Mouse (Mus musculus) left cerebral cortex, postnatal 36 days (tissue): ENCODE measurements at regions not wholly inside any gene's neighbourhood (a gene's known extent, or its start where the extent isn't known, plus 50 kb on each side); places are given as distances from the start of the nearest gene placed in this dataset.

Source experiments
- DNase-seq, 2 experiments: peaks; one replicate each; pipeline ENCODE4 v3.0.0; 2021 to 2022; ENCODE audit warnings: low spot score in 2 of 2, mixed read lengths in 1 of 2
- intact Hi-C: fragments of 180-260 bp; cut with DNase I; formaldehyde crosslinking; loops from one replicate; pipeline ENCODE4 v1.15.1; 2025

DNA sequence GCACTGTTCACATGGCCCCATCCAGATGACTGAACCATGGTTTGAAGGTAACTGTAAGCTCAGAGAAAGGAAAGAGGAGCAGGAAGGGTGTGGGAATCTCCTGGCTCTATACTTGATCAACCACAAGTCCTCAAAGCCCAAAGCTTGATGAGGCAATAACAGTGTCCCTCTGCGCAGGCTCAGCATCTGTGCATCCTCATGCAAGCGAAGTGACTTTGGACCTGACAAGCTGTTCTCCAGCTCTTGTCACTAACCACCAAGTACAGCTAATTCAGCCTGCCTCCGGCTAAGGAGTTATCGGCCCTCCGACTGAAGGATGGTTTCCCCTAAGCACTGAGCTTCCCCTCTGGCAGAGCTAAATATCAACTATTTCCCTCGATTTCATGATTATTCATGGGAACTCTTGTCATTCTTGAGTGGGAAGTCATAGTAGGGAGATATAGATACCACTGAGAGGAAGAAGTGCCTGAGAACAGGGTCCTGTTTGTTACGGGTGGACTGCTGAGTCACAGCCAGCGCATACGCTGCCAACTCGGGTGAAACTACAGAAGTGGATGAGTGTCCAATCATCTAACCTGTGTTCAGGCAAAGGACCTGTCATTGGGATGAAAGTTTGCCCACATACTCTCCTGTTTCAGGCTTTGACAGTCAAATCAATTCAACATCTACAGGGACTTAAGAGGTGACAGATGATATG is 106.6 kb upstream of the Id2 start:
- no peak for DNase-seq
- intact Hi-C loops, result no loop called here

DNA sequence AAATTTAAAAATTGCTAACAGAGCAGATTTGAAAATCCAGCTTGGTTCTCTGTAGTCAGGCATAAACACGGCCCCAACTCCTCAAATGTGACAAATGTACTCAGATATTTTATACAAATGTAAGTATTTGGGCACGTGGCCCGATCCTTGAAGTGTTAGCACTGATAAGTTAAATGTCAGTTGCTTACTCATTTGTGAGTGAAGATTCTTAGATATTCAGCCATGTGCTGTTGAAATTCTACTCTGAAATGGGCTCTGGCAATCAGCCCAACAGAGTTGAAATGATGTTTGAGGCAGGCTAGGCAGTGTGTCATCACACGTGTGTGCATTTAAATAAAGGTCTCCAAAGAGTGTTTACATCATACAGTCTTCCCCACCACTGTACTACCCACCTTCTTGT is 103.2 kb upstream of the Id2 start:
- intact Hi-C loops, result no loop called here

DNA sequence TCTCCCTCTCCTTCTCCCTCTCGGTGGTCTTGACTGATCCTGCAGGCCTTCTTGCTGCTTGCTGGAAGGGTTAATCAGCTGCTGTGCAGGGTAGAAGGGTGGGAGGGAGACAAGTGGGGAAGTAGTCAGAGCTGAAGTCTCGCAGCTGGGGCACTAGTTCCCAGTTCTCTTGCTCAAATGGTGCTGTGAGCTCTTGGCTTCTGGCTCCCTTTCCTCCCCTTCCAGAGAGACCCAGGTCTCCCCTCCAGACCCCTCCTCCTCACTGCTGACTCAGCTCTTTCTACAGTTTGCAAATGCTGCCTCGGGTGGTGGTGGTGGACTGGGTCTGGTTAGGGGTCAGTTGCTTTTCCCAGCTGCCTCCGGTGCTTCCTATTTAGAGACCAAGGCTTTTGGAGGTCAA is 100.8 kb upstream of the Id2 start:
- no peak for DNase-seq
- intact Hi-C loops, result no loop called here

More for the DNA sequence above, 103.2 kb upstream of the Id2 start:
- no peak for DNase-seq

DNA sequence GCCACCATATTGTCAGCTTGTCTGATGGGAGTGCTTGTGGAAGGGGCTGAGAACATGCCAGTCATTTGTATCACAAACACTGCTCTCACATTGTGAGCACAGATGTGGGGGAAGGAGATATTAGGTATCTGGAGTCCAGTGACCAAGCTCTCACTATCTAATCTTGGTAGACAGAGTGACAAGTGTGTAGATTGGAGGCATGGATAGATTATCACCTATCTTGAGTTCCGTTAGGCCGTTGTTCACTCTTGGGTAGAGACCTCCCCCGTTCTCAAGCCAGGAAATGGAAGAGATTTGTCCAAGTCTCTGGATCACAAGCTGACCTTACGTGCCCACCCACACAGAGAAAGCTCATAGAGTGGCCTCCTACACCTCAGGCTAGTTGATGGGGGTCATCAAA is 99.1 kb upstream of the Id2 start:
- intact Hi-C loops, result no loop called here
- DNase-seq, result no peak

DNA sequence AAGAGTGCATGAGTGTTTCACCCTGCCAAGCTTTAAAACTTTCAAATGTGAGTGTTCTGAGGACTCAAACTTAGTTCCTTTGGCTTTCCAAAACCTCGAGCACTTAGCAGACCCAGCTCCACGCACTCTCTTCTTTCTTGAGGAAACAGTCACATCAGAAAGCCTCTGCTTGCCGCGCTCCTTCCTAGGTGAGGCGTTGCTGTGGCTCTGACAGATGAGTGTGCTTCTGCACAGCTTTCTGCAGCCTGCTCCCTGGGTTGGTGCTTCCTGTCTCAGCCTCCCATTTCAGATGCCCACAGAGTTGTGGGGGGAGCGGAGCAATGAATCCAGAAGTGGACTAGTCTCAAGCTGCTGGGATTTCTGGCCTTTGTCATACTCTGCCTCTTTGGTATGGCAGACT is 95.3 kb upstream of the Id2 start:
- no peak for DNase-seq
- intact Hi-C loops, result no loop called here

DNA sequence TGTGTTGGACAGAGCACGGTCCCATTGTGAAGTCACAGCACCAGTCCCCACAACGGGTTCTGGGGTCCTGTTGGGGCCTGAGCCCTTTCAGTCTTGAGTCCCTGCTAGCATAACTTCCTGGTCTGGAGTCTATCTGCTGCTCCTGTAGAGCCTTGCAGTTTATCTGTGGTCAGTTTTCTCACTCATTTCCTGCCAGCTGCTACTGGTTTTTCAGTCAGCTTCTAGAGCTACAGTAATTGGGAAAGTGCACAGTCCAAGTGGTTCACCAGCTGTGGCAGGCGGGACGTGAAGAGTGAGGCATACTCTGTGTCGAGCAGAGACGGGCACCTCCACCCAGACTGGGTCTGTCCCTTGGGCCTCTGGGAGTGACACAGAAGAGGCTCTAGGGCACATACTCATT is 93.4 kb upstream of the Id2 start:
- DNase-seq, result no peak
- intact Hi-C loops, result no loop called here

DNA sequence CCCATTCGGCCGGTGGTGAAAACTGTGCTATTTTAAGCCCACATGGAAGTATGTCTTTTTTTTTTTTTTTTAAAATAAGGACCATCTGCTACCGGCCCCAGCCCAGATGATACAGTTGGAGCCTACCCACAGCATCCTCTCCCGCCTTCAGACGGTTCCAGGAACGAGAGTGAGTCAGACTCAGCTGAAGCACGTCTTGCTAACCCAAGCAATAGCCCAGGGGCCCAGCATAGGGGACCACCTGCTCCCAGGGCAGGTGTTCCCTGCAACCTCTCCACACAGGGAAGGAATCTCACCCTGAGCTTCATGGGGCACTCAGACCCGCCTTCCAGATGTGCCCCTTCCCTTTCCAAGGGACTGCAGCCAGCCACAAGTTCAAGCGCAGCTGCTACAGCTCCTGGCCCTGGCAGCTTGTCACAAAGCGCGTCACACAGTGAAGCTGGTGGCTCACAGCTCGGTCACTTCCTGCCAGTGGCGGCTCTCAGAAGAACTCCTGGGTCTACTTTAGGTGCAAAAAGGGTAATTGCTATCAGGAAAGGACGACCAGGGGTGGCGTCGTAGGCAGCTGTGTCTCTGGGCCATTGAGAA is 92.3 kb upstream of the Id2 start:
- peak; percentile 77 to 79 for DNase-seq
- intact Hi-C loops, result no loop called here

DNA sequence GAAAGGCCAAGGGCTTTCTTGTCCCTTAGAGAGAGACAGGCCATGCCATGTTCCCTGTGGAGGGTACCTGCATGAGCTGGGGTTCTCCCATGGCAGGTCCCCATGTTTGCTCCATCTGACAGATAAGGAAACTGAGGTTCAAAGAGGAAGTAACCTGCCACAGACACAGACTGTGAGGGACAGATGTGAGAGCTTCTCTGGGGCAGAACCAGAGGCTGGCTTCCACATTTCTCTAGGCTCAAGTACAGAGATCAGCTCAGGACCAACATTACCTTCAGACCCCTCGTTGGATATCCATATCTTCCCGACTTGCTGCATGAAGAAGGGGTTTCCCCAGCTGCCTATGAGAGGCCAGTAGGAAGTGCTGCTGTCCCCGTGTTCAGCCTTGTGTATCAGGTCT is 91.6 kb upstream of the Id2 start:
- intact Hi-C loops, result no loop called here

DNA sequence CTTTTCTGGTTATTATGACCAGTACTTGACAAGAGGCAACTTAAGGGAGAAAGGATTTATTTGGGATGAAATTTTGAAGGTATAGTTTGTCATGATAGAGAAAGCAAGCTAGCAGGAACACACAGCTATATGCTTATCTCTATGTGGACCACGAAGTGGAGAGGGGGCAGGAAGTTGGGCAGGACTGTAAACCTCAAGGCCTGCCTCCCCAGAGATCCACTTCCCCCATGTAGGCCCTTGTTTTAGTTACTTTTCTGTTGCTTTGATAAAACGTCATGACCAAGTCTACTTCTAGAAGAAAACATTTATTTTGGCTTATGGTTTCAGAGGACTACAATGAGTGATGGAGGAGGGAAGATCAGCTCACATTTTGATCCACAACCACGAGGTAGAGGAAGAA is 90.3 kb upstream of the Id2 start:
- intact Hi-C loops, result no loop called here
- no peak for DNase-seq

More for the DNA sequence above, 91.6 kb upstream of the Id2 start:
- DNase-seq, result no peak

DNA sequence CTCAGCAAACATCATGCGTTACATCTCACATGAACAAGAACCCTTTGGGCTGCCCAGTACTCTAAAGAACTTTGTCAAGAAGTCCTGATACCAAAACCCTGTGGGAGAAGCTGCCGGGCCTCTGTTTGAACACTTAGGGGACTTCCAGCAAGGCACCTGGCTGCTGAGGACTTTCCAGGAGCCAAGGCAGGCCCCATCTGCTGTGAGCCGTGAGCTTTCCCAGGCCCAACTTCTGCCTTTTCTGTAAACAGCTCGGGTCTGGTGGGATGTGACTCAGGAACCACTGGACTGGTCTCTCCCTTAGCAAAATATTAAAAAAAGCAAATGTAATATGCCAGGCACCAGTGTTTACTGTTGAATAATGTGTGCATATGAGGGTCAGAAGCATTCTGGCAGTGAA is 85.7 kb upstream of the Id2 start:
- intact Hi-C loops, result no loop called here
- DNase-seq, result no peak

DNA sequence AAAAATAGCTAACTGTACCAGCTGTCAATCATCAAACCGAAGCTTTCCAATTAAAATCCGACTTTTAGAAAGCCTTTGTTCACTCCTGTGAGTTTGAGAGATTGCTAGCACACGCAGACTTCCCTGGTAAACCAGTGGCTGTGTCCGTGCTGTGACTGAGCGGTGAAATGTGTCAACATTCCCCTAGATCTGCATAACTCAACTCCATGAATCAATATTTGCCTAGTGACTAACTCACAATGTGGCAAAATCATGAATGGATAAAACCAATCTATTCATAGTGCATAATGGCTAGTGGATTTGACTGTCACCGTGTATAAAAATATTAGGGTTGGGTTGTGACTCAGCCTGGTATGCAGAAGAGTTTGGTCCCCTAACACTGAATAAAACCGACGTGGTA is 84.4 kb upstream of the Id2 start:
- DNase-seq, result no peak
- intact Hi-C loops, result no loop called here

DNA sequence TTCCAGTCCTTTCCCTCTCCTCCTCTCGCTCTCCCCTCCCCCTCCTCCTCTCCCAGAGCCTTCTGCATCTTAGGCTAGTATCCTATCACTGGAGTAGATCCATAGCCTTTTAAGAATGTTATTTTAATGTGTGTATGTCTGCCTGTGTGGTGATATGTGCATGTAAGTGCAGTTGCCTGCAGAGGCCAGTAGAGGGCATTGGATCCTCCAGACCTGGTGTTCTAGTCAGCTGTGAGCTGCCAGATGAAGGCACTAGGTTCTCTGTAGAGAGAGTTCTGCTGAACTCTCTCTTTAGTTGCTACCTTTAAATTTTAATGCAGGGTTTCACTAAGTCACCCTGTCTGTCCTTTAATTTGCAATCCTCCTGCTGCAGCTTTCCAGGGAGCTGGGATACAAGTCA is 83.9 kb upstream of the Id2 start:
- DNase-seq, result no peak
- intact Hi-C loops, result no loop called here

DNA sequence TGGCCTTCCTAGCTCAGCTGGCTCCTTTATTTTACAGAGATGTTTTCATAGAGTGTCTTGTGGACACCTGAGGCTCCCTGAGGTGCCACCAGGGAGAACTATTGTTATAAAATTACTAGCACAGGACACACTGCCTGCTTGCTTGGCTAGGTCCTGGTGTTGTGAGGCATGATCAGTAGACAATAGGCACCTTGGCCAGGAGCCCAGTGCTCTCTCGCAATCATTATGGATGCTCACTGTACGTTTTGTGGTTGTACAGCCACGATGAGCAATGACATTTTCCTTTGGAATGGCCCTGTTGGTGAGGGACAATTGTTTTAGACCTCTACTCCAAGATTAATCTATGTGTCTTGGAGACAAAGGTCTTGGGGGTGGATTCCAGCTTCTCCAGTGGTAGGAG is 83.3 kb upstream of the Id2 start:
- intact Hi-C loops, result no loop called here

DNA sequence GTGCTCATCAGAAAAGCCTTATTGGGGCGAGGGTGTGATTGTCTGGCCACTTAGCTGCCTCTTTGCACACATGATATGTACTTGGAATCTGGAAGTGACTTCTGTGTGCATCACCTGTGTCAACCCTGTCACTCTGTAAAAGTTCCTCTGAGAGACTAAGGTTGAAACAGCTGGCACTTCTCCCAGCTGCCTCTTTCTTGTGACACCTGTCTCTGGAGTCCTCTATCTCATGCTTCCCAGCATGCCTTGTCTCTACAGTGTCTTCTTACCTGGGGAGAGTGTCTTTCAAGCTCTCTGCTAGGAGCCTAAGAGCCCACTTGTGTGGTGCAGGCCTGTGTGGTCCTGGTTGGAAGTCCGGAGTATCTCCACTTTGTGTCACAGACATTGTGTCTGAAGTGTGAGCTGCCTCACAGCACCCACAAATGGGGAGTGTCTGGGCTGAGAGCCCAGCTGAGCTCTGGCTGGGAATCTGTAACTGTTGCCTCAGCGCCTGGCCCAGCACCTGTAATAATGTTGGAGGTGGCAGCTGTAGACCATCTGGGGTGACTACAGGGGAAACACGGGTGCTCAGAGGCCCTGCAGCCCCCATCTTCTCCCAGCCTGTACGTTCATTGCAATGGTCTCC is 81.7 kb upstream of the Id2 start:
- intact Hi-C loops, result no loop called here
- DNase-seq, result peak; percentile 29 to 36

More for the DNA sequence above, 83.3 kb upstream of the Id2 start:
- no peak for DNase-seq

DNA sequence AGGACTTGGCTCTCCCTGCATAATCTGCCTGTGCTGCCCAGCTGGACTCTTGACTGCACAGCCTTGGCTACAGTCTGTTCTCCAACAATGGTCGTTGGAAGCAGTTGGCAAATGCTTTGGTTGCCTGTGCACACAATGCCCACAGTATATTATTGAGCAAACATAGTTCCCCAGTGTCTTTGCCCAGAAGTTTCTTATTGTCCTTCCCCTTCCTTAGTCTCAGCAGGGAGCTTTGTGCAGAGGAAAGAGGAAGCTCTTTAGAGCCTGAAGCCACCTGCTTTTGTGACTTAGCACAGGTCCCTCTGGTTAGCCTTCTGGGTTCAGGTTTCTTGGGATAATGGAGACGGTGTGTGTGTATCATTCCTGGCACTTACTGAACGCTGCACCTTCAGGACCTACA is 80.9 kb upstream of the Id2 start:
- no peak for DNase-seq
- intact Hi-C loops, result no loop called here

DNA sequence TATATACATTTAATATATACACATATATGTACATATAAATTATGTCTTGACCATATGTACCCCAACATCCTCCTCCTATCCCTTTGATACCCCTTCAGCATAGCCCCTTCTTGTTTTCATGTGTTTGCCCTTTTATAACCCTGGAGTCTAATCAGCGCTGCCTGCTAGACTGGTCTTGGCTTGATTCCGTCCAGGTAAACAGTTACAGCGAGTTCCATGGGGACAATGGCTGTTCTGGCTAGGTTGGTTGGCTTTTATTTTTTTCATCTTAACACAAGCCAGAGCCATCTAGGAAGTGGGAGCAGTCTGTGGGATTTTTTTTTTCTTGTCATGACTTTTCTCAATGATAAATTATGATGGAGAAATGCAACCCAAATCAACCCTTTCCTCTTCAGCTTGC is 79.6 kb upstream of the Id2 start:
- intact Hi-C loops, result no loop called here
- no peak for DNase-seq

DNA sequence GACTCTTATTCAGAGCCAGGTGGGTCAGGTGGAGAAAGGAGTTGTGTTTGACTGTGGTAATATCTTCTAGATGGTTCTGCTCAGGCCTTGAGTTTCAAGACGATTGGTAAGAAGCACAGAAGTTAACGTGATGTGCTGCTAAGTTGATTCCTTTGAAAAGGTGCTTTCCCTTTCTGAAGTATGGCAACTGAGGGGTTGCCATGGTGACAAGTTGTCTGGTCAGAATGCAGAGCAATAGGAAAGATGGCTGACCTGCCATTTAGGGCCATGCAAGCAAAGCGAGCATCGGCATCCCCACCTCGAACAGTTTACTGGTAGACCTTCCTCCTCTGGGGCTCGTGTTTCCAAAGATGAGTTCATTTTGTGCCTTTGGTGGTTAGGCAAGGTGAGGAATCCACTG is 76.1 kb upstream of the Id2 start:
- DNase-seq, result no peak
- intact Hi-C loops, result no loop called here

DNA sequence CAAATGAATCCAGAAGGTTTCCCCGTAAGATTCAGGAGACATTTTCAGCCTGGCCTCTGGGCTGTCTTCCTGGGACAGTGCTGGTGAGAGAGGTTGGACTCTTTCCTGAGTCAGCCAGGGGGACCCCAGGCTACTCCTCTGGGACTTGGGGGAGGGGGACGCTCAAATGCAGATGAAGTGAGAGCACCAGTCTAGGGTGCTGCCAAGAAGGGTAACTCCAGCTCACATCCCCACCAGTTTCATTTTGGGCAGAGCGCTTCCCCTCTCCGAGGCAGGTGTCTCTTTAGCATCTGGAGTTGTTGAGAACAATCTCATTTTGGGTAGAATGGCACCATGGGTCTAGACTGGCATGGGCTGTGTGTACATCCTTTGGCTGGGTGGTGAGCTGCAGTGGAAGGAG is 75.5 kb upstream of the Id2 start:
- no peak for DNase-seq
- intact Hi-C loops, result no loop called here

DNA sequence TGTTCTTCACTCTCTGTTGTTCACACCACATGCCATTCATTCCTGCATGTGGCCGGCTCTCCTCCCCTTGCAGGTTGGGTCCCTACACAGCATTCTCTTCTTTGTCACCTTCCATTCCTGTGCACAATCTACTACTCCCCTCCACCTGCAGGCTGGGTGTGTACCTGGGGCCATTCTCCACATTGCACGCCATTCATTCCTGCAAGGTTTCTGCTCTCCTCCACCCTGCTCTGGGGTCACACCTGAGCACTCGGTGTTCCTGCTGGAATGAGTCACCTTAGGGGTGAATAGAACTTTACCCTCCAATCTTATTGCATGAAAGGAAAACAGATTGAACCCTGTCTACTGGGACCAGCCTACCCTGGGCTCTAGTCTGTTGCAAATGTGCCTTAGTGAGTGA is 72.7 kb upstream of the Id2 start:
- intact Hi-C loops, result no loop called here
- DNase-seq, result no peak

DNA sequence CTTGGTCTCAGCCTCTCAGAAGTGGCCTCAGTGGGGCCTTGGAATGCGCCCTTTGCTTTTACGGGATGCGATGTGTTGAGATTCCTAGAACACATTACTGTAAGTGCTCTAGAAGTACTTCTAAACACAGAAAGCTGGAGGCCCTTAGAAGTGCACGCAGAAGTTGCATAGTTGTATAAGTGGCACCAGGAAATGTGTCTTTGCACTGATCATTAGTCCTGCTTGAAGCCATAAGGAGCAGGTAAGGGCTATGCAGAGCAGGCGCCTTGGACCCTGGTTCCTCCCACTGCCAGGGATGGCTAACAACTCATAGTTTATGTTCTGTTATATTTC is 71.2 kb upstream of the Id2 start:
- no peak for DNase-seq
- intact Hi-C loops, result no loop called here

DNA sequence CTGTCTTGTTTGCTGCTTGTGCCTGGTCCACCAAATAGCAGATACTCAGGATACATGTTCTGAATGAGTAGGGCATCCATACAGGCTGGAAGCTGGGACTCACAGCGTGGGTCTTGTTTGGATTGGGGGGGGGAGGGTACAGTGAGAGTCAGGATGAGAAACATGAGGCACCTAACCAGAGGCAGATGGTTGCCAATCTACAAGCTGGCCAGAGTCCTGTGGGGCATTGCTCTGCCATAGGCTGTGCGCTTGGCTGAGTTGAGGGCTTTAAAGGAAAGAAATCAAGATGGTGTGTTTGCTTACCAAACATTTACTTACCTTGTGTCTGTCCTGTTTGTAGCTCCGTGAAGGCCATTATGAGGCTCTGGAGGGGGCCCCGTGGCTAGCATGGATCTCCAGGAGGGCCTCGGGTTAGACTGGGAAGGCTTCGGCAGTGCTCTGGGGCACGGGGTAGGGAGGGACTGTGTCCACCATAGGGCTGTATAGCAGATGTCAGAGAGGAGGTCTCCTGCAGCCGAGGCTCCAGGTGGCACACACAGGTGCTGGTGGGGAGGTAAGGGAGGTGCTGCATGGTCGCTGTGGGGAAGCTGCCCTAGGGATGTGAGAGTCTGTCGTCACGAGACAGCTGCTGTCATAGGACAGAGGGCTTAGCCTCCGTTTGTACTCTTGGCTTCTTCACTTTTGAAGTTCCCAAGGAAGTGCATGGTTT is 70.7 kb upstream of the Id2 start:
- no peak for DNase-seq
- intact Hi-C loops, result no loop called here
